8 mouse cellular contexts compared by ENCODE assay signal in genomic region chr6:52212556-52213118, GRCm38 (mm10). TPM values are rescaled to one million over a fixed set of nuclear protein-coding genes. Genes with fewer than 3 reads are reported as not detected.
DNase-seq lines count a peak whose midpoint lies in the region; ATAC-seq and TF ChIP-seq lines count a peak whose summit lies in the region.

No protein-coding gene starts in this region.

- H3K4me2 ChIP-seq in neural tube, embryonic 13.5 days: peak overlapping the region; percentile 97
- no peak overlapping the region for H3K4me2 ChIP-seq in forebrain, embryonic 14.5 days (ENCODE audit: low read length)

- ATAC-seq in neural tube, embryonic 13.5 days (ENCODE audit: low read depth): peak; percentile 29; the same call in 1 of the 2 replicates
- ATAC-seq in forebrain, embryonic 14.5 days: no peak

- 0 out of 2 replicates have a peak, but pooled peaks have one; percentile 16 for TF ChIP-seq POLR2A in embryonic fibroblast, embryonic 13.5 days (IDR thresholded peaks at IDR 0.05; ENCODE audit: low read depth, low read length)

- no peaks in the 10 kb centered on the region for H3K27me3 ChIP-seq in neural tube, embryonic 13.5 days
- H3K27me3 ChIP-seq in forebrain, embryonic 14.5 days (replicated peaks; ENCODE audit: control insufficient read depth, insufficient read depth, low read length): peaks cover 98% of the 10 kb centered on the region

- DNase-seq in right cerebral cortex, postnatal 4 days: peak; percentile 3
- DNase-seq in right cerebral cortex, adult 2 months (ENCODE audit: low spot score in 2 of 2): no peak
- peak; percentile 79 for DNase-seq in kidney, postnatal 10 days
- DNase-seq in cerebellum, postnatal 4 days (ENCODE audit: low spot score in 2 of 2): no peak
- no peak for DNase-seq in frontal cortex, postnatal 10 days (ENCODE audit: low spot score in 2 of 2)
- DNase-seq in forebrain, embryonic 14.5 days (ENCODE audit: low spot score): no peak

- no peaks in the 10 kb centered on the region for H3K36me3 ChIP-seq in neural tube, embryonic 13.5 days
- H3K36me3 ChIP-seq in forebrain, embryonic 14.5 days (ENCODE audit: control insufficient read depth, insufficient read depth, low read length): no peaks in the 10 kb centered on the region

- no peaks in the 10 kb centered on the region for H3K9me3 ChIP-seq in neural tube, embryonic 13.5 days
- no peaks in the 10 kb centered on the region for H3K9me3 ChIP-seq in forebrain, embryonic 14.5 days (replicated peaks; ENCODE audit: control insufficient read depth, low read length)

- TF ChIP-seq CTCF in embryonic fibroblast, embryonic 13.5 days (IDR thresholded peaks at IDR 0.05; ENCODE audit: borderline replicate concordance, insufficient read depth, low read length): no peak

- WGBS in neural tube, embryonic 13.5 days: 1% methylated on average over 22 of the region's 22 CpGs
- WGBS in forebrain, embryonic 14.5 days: 2% methylated on average over 22 of the region's 22 CpGs

- peak overlapping the region; percentile 71 for H3K4me3 ChIP-seq in embryonic fibroblast, embryonic 13.5 days (ENCODE audit: insufficient read depth, low read length)
- H3K4me3 ChIP-seq in neural tube, embryonic 13.5 days: peak overlapping the region; percentile 96
- H3K4me3 ChIP-seq in forebrain, embryonic 14.5 days (ENCODE audit: low read depth, low read length): no peak overlapping the region

- no peaks in the 10 kb centered on the region for H3K4me1 ChIP-seq in embryonic fibroblast, embryonic 13.5 days (ENCODE audit: control insufficient read depth, insufficient read depth, low read length)
- H3K4me1 ChIP-seq in neural tube, embryonic 13.5 days (replicated peaks): peaks cover 65% of the 10 kb centered on the region
- H3K4me1 ChIP-seq in forebrain, embryonic 14.5 days (ENCODE audit: control insufficient read depth, insufficient read depth, low read length): peaks cover 6% of the 10 kb centered on the region; the same call in 1 of the 2 replicates

- peak overlapping the region; percentile 100 for H3K9ac ChIP-seq in neural tube, embryonic 13.5 days
- H3K9ac ChIP-seq in forebrain, embryonic 14.5 days (ENCODE audit: low read length): no peak overlapping the region

- H3K27ac ChIP-seq in embryonic fibroblast, embryonic 13.5 days (ENCODE audit: insufficient read depth, low read length): peak overlapping the region; percentile 75
- H3K27ac ChIP-seq in neural tube, embryonic 13.5 days (replicated peaks): peak overlapping the region; percentile 100
- no peak overlapping the region for H3K27ac ChIP-seq in forebrain, embryonic 14.5 days (ENCODE audit: low read depth, low read length)

RNA-seq across cellular contexts. Expression of gene Hoxa3, which starts 0.5 kb away (rescaled TPM):
- polyA plus RNA-seq in embryonic fibroblast, embryonic 13.5 days (2011; ENCODE audit: insufficient read length, low read depth, missing spikeins): 10.2 and 13.5 TPM in 2 replicates
- polyA plus RNA-seq in neural tube, embryonic 13.5 days (2015; fragmentation: Nextera tagmentation; extraction: Ambion mirVana): 13.9 and 16.4 TPM in 2 replicates
- not detected in 2 replicates for polyA plus RNA-seq in forebrain, embryonic 14.5 days (2014; fragmentation: Nextera tagmentation; extraction: Ambion mirVana)

RNA-seq across cellular contexts. Expression of gene Gm28308, which starts 0.5 kb away (rescaled TPM):
- 0.89 TPM in 1 of 2 replicates, not detected in the other for polyA plus RNA-seq in embryonic fibroblast, embryonic 13.5 days (2011; ENCODE audit: insufficient read length, low read depth, missing spikeins)
- polyA plus RNA-seq in neural tube, embryonic 13.5 days (2015; fragmentation: Nextera tagmentation; extraction: Ambion mirVana): not detected in 2 replicates
- not detected in 2 replicates for polyA plus RNA-seq in forebrain, embryonic 14.5 days (2014; fragmentation: Nextera tagmentation; extraction: Ambion mirVana)

RNA-seq across cellular contexts. Expression of gene Hoxa6, which starts 4.1 kb away (rescaled TPM):
- 2.8 and 4.2 TPM in 2 replicates for polyA plus RNA-seq in embryonic fibroblast, embryonic 13.5 days (2011; ENCODE audit: insufficient read length, low read depth, missing spikeins)
- polyA plus RNA-seq in neural tube, embryonic 13.5 days (2015; fragmentation: Nextera tagmentation; extraction: Ambion mirVana): 20.3 and 25.8 TPM in 2 replicates
- polyA plus RNA-seq in forebrain, embryonic 14.5 days (2014; fragmentation: Nextera tagmentation; extraction: Ambion mirVana): not detected in 2 replicates

RNA-seq across cellular contexts. Expression of gene Hoxa5, which starts 8.2 kb away (rescaled TPM):
- polyA plus RNA-seq in embryonic fibroblast, embryonic 13.5 days (2011; ENCODE audit: insufficient read length, low read depth, missing spikeins): 11.9 and 18.6 TPM in 2 replicates
- polyA plus RNA-seq in neural tube, embryonic 13.5 days (2015; fragmentation: Nextera tagmentation; extraction: Ambion mirVana): 44.7 and 66.8 TPM in 2 replicates
- polyA plus RNA-seq in forebrain, embryonic 14.5 days (2014; fragmentation: Nextera tagmentation; extraction: Ambion mirVana): 0.26 TPM in 1 of 2 replicates, not detected in the other

RNA-seq across cellular contexts. Expression of gene Hoxa7, which starts 9.0 kb away (rescaled TPM):
- polyA plus RNA-seq in embryonic fibroblast, embryonic 13.5 days (2011; ENCODE audit: insufficient read length, low read depth, missing spikeins): 15.8 and 21.6 TPM in 2 replicates
- 117 and 125 TPM in 2 replicates for polyA plus RNA-seq in neural tube, embryonic 13.5 days (2015; fragmentation: Nextera tagmentation; extraction: Ambion mirVana)
- not detected in 2 replicates for polyA plus RNA-seq in forebrain, embryonic 14.5 days (2014; fragmentation: Nextera tagmentation; extraction: Ambion mirVana)

Comparison
In these comparisons a context has a peak if more than half of its experiments do, and no peak if none do; other contexts are left out.
1. DNase-seq: peak in right cerebral cortex, postnatal 4 days (single experiment) and kidney, postnatal 10 days (single experiment); none in right cerebral cortex, adult 2 months (0 of 2), cerebellum, postnatal 4 days (0 of 2), frontal cortex, postnatal 10 days (0 of 2) and forebrain, embryonic 14.5 days (single experiment).
2. RNA of gene Hoxa3, which starts 0.5 kb away (polyA plus RNA-seq): 13.9 to 16.4 TPM in neural tube, embryonic 13.5 days and 10.2 to 13.5 TPM in embryonic fibroblast, embryonic 13.5 days; not detected in forebrain, embryonic 14.5 days; every median in the first group is over 10 times any median in the second.